ENCODE assay signal across 31 mouse cellular contexts in genomic region chr14:80283726-80284125, GRCm38 (mm10).
"Had no signal": no experiment of that assay in that cellular context is flagged by ENCODE, and none has a peak within 500 bp of the region (broad histone marks: within the 10 kb centered on the region; RNA-seq: fewer than 3 reads in every experiment).

No protein-coding gene starts in this region.

- H3K9ac ChIP-seq: heart, embryonic 12.5 days; heart, embryonic 13.5 days; heart, embryonic 15.5 days; hindbrain, embryonic 12.5 days; hindbrain, embryonic 13.5 days; hindbrain, embryonic 14.5 days; hindbrain, embryonic 15.5 days; intestine, embryonic 15.5 days; kidney, embryonic 15.5 days had no signal

- H3K27ac ChIP-seq: heart, embryonic 10.5 days; heart, embryonic 13.5 days; heart, embryonic 15.5 days; hindbrain, embryonic 10.5 days; hindbrain, embryonic 12.5 days; hindbrain, embryonic 13.5 days; hindbrain, embryonic 14.5 days; hindbrain, embryonic 15.5 days; hindbrain, postnatal 0 days; intestine, embryonic 15.5 days; kidney, embryonic 15.5 days; kidney, postnatal 0 days; layer of hippocampus, adult 2 months; left cerebral cortex, adult 2 months had no signal

- H3K9me3 ChIP-seq: heart, embryonic 10.5 days; heart, embryonic 12.5 days; heart, embryonic 13.5 days; heart, embryonic 15.5 days; hindbrain, embryonic 10.5 days; hindbrain, embryonic 12.5 days; hindbrain, embryonic 13.5 days; hindbrain, embryonic 15.5 days; intestine, embryonic 15.5 days; kidney, embryonic 15.5 days had no signal

- DNase-seq: heart, postnatal 10 days; heart, postnatal 14 days; heart, postnatal 36 days; heart, postnatal 4 days; kidney, adult 11 months; kidney, adult 18-20 months; kidney, adult 2 months; kidney, adult 8-10 months; kidney, adult 9 months; kidney, postnatal 10 days; kidney, postnatal 14 days; kidney, postnatal 25 days; kidney, postnatal 36 days; kidney, postnatal 4 days; layer of hippocampus, adult 9-11 months; layer of hippocampus, postnatal 36 days had no signal

- H3K27me3 ChIP-seq: heart, embryonic 12.5 days; heart, embryonic 13.5 days; heart, embryonic 15.5 days; hindbrain, embryonic 12.5 days; hindbrain, embryonic 13.5 days; hindbrain, embryonic 15.5 days; intestine, embryonic 15.5 days; kidney, embryonic 15.5 days had no signal

- H3K4me1 ChIP-seq: heart, embryonic 10.5 days; heart, embryonic 12.5 days; heart, embryonic 13.5 days; heart, embryonic 15.5 days; hindbrain, embryonic 12.5 days; hindbrain, embryonic 13.5 days; hindbrain, embryonic 15.5 days; intestine, embryonic 15.5 days; kidney, embryonic 15.5 days had no signal

- H3K4me3 ChIP-seq: heart, embryonic 10.5 days; heart, embryonic 12.5 days; heart, embryonic 13.5 days; heart, embryonic 15.5 days; hindbrain, embryonic 10.5 days; hindbrain, embryonic 12.5 days; hindbrain, embryonic 13.5 days; hindbrain, embryonic 15.5 days; intestine, embryonic 15.5 days; kidney, embryonic 15.5 days; layer of hippocampus, adult 2 months; left cerebral cortex, adult 2 months had no signal

- H3K36me3 ChIP-seq: heart, embryonic 10.5 days; heart, embryonic 12.5 days; heart, embryonic 13.5 days; heart, embryonic 15.5 days; hindbrain, embryonic 10.5 days; hindbrain, embryonic 12.5 days; hindbrain, embryonic 13.5 days; hindbrain, embryonic 15.5 days; intestine, embryonic 15.5 days; kidney, embryonic 15.5 days had no signal
